Mouse (Mus musculus) embryo, embryonic 11.5 days (tissue): ENCODE results near the gene Kalrn.
"Not testable (repeated sequence)": the region's sequence is repeated elsewhere in the genome, so short reads cannot be mapped to it uniquely, and the experiment has no call there.

Experiments
- DNase-seq: peaks from one replicate; pipeline ENCODE4 v3.0.0-alpha.2; 2012; ENCODE audit warnings: low read depth, low spot score

The Kalrn gene

GRCm38 (mm10) chr16:34314071-34314470 lies 259.3 kb downstream of the Kalrn start:
- DNase-seq, result no peak

- no peak for DNase-seq
These were observed 261.8 kb downstream of the Kalrn start for GRCm38 (mm10) chr16:34311577-34311976.

GRCm38 (mm10) chr16:34310363-34310762 lies 263.0 kb downstream of the Kalrn start:
- DNase-seq, result no peak

- no peak for DNase-seq
These were observed 265.0 kb downstream of the Kalrn start for GRCm38 (mm10) chr16:34308324-34308723.

GRCm38 (mm10) chr16:34307458-34307857 lies 265.9 kb downstream of the Kalrn start:
- no peak for DNase-seq

- no peak for DNase-seq
These were observed 267.7 kb downstream of the Kalrn start for GRCm38 (mm10) chr16:34305586-34305985.

GRCm38 (mm10) chr16:34303818-34304217 lies 269.5 kb downstream of the Kalrn start:
- not testable (repeated sequence) for DNase-seq

GRCm38 (mm10) chr16:34302503-34302902 lies 270.8 kb downstream of the Kalrn start:
- no peak for DNase-seq

GRCm38 (mm10) chr16:34302063-34302462 lies 271.3 kb downstream of the Kalrn start:
- DNase-seq, result no peak

- no peak for DNase-seq
These were observed 274.1 kb downstream of the Kalrn start for GRCm38 (mm10) chr16:34299226-34299625.

- DNase-seq, result no peak
These were observed 275.2 kb downstream of the Kalrn start for GRCm38 (mm10) chr16:34297911-34298682.

- DNase-seq, result no peak
These were observed 278.8 kb downstream of the Kalrn start for GRCm38 (mm10) chr16:34294568-34294967.

GRCm38 (mm10) chr16:34293675-34294074 lies 279.7 kb downstream of the Kalrn start:
- no peak for DNase-seq

GRCm38 (mm10) chr16:34289583-34289982 lies 283.7 kb downstream of the Kalrn start:
- DNase-seq, result no peak

- DNase-seq, result no peak
These were observed 291.3 kb downstream of the Kalrn start for GRCm38 (mm10) chr16:34282026-34282425.

GRCm38 (mm10) chr16:34279654-34280383 lies 293.5 kb downstream of the Kalrn start:
- no peak for DNase-seq

GRCm38 (mm10) chr16:34278249-34278790 lies 295.0 kb downstream of the Kalrn start:
- DNase-seq, result no peak

GRCm38 (mm10) chr16:34274607-34275006 lies 298.7 kb downstream of the Kalrn start:
- no peak for DNase-seq

GRCm38 (mm10) chr16:34271476-34271875 lies 301.9 kb downstream of the Kalrn start:
- DNase-seq, result no peak

- DNase-seq, result no peak
These were observed 302.7 kb downstream of the Kalrn start for GRCm38 (mm10) chr16:34270681-34271080.

- DNase-seq, result no peak
These were observed 303.7 kb downstream of the Kalrn start for GRCm38 (mm10) chr16:34269642-34270041.

GRCm38 (mm10) chr16:34267751-34268150 lies 305.6 kb downstream of the Kalrn start:
- no peak for DNase-seq

GRCm38 (mm10) chr16:34264671-34265070 lies 308.7 kb downstream of the Kalrn start:
- DNase-seq, result no peak
